Mouse (Mus musculus): ENCODE results near the gene H2-DMb1.
A peak's percentile ranks its signal among the peaks of the same experiment; 100 is the strongest.

The H2-DMb1 gene

GRCm38 (mm10) chr17:34144960-34145371, 7.9 kb upstream of the H2-DMb1 start:
- DNase-seq (ENCODE audit: low read depth) = peak; percentile 51

- no peak for DNase-seq (ENCODE audit: low read depth)
Measured at GRCm38 (mm10) chr17:34155534-34155933, 2.7 kb downstream of the H2-DMb1 start.

- peak; percentile 64 for DNase-seq (ENCODE audit: low read depth)
Measured at GRCm38 (mm10) chr17:34164202-34164895, 11.5 kb downstream of the H2-DMb1 start.

GRCm38 (mm10) chr17:34165033-34165730, 12.3 kb downstream of the H2-DMb1 start:
- DNase-seq (ENCODE audit: low read depth) = peak; percentile 65

- peak; percentile 78 for DNase-seq (ENCODE audit: low read depth)
Measured at GRCm38 (mm10) chr17:34169279-34169678, 16.4 kb downstream of the H2-DMb1 start.

- DNase-seq (ENCODE audit: low read depth) = no peak
Measured at GRCm38 (mm10) chr17:34170487-34170876, 17.6 kb downstream of the H2-DMb1 start.

GRCm38 (mm10) chr17:34170877-34171498, 18.1 kb downstream of the H2-DMb1 start:
- peak; percentile 96 for DNase-seq (ENCODE audit: low read depth)

- DNase-seq (ENCODE audit: low read depth) = peak; percentile 57
Measured at GRCm38 (mm10) chr17:34172528-34172927, 19.7 kb downstream of the H2-DMb1 start.

- DNase-seq (ENCODE audit: low read depth) = peak; percentile 63
Measured at GRCm38 (mm10) chr17:34174075-34174474, 21.2 kb downstream of the H2-DMb1 start.

GRCm38 (mm10) chr17:34177179-34177578, 24.3 kb downstream of the H2-DMb1 start:
- DNase-seq (ENCODE audit: low read depth) = peak; percentile 75

- no peak for DNase-seq (ENCODE audit: low read depth)
Measured at GRCm38 (mm10) chr17:34179019-34179418, 26.1 kb downstream of the H2-DMb1 start.

GRCm38 (mm10) chr17:34179913-34180859, 27.3 kb downstream of the H2-DMb1 start:
- DNase-seq (ENCODE audit: low read depth) = no peak

GRCm38 (mm10) chr17:34183564-34184219, 30.8 kb downstream of the H2-DMb1 start:
- DNase-seq (ENCODE audit: low read depth) = no peak

GRCm38 (mm10) chr17:34185526-34185925, 32.7 kb downstream of the H2-DMb1 start:
- no peak for DNase-seq (ENCODE audit: low read depth)

GRCm38 (mm10) chr17:34186885-34187260, 34.0 kb downstream of the H2-DMb1 start:
- no peak for DNase-seq (ENCODE audit: low read depth)

GRCm38 (mm10) chr17:34187261-34187916, 34.5 kb downstream of the H2-DMb1 start, which contains the start of the genes Tap1 and Psmb9:
TSS of gene Tap1 (plus strand) at chr17:34187553.
TSS of gene Psmb9 (minus strand) at chr17:34187764.
- peak; percentile 100 for DNase-seq (ENCODE audit: low read depth)

- DNase-seq (ENCODE audit: low read depth) = peak; percentile 61
Measured at GRCm38 (mm10) chr17:34188010-34188409, 35.1 kb downstream of the H2-DMb1 start.

- DNase-seq (ENCODE audit: low read depth) = no peak
Measured at GRCm38 (mm10) chr17:34188986-34189385, 36.1 kb downstream of the H2-DMb1 start.

- DNase-seq (ENCODE audit: low read depth) = no peak
Measured at GRCm38 (mm10) chr17:34192852-34193251, 40.0 kb downstream of the H2-DMb1 start.

- no peak for DNase-seq (ENCODE audit: low read depth)
Measured at GRCm38 (mm10) chr17:34193468-34193867, 40.6 kb downstream of the H2-DMb1 start.

GRCm38 (mm10) chr17:34194723-34195122, 41.9 kb downstream of the H2-DMb1 start:
- no peak for DNase-seq (ENCODE audit: low read depth)

All from naive thymus-derived CD4-positive, alpha-beta T cell, adult 2 months (primary cell).